Mouse (Mus musculus): ENCODE results near the gene Slc25a20. TPM values are rescaled to one million over a fixed set of nuclear protein-coding genes. Genes with fewer than 3 reads are reported as not detected.

Gene Slc25a20
- polyA plus RNA-seq, 2 experiments from 2014 or later: 36.2 to 41.8 TPM

Other genes with a start within 250 kb of the Slc25a20 start
- gene Ccdc36, start 233.6 kb upstream of the Slc25a20 start, polyA plus RNA-seq (2017; shearing (Covaris generic)): not detected
- not detected for gene BC048562, start 225.6 kb upstream of the Slc25a20 start, polyA plus RNA-seq (2017; shearing (Covaris generic))
- 10 to 100 TPM; 22.5 to 31.5 TPM for gene Ccdc71, start 201.6 kb upstream of the Slc25a20 start, polyA plus RNA-seq (2017; shearing (Covaris generic))
- gene Klhdc8b, start 200.5 kb upstream of the Slc25a20 start, polyA plus RNA-seq (2017; shearing (Covaris generic)): 1 to 10 TPM; 1.6 to 2.1 TPM
- gene Lamb2, start 182.4 kb upstream of the Slc25a20 start, polyA plus RNA-seq (2017; shearing (Covaris generic)): under 1 TPM; 0.15 to 0.25 TPM
- gene Usp19, start 171.5 kb upstream of the Slc25a20 start, polyA plus RNA-seq (2017; shearing (Covaris generic)): 10 to 100 TPM; 14.6 to 18.3 TPM
- 100 to 1,000 TPM; 131 to 141 TPM for gene Qars, start 154.4 kb upstream of the Slc25a20 start, polyA plus RNA-seq (2017; shearing (Covaris generic))
- gene Qrich1, start 145.3 kb upstream of the Slc25a20 start, polyA plus RNA-seq (2017; shearing (Covaris generic)): 10 to 100 TPM; 71.0 to 77.8 TPM
- 100 to 1,000 TPM; 126 to 172 TPM for gene Impdh2, start 101.8 kb upstream of the Slc25a20 start, polyA plus RNA-seq (2017; shearing (Covaris generic))
- 10 to 100 TPM; 58.2 to 74.6 TPM for gene Ndufaf3, start 94.7 kb upstream of the Slc25a20 start, polyA plus RNA-seq (2017; shearing (Covaris generic))
- gene Dalrd3, start 92.2 kb upstream of the Slc25a20 start, polyA plus RNA-seq (2017; shearing (Covaris generic)): 10 to 100 TPM; 46.1 to 77.0 TPM
- 10 to 100 TPM; 18.8 to 42.4 TPM for gene Wdr6, start 83.3 kb upstream of the Slc25a20 start, polyA plus RNA-seq (2017; shearing (Covaris generic))
- 1 to 10 TPM; 5.1 to 9.0 TPM for gene P4htm, start 64.4 kb upstream of the Slc25a20 start, polyA plus RNA-seq (2017; shearing (Covaris generic))
- gene Arih2, start 12.7 kb upstream of the Slc25a20 start, polyA plus RNA-seq (2017; shearing (Covaris generic)): 10 to 100 TPM; 44.6 to 46.2 TPM
- 1 to 10 TPM; 4.0 to 5.4 TPM for gene Prkar2a, start 27.2 kb downstream of the Slc25a20 start, polyA plus RNA-seq (2017; shearing (Covaris generic))
- gene Ip6k2, start 121.7 kb downstream of the Slc25a20 start, polyA plus RNA-seq (2017; shearing (Covaris generic)): 10 to 100 TPM; 13.2 to 15.8 TPM
- 1 to 10 TPM; 3.9 to 7.3 TPM for gene Nckipsd, start 146.3 kb downstream of the Slc25a20 start, polyA plus RNA-seq (2017; shearing (Covaris generic))
- gene Celsr3, start 164.2 kb downstream of the Slc25a20 start, polyA plus RNA-seq (2017; shearing (Covaris generic)): not detected
- gene Slc26a6, start 191.2 kb downstream of the Slc25a20 start, polyA plus RNA-seq (2017; shearing (Covaris generic)): 1 to 10 TPM; 6.0 to 9.3 TPM

Data from activated CD4-positive, CD25-positive, alpha-beta regulatory T cell, adult 4 months (primary cell).